Mouse (Mus musculus) heart, embryonic 16.5 days (tissue): ENCODE results near the gene Lrmda. TPM values are rescaled to one million over a fixed set of nuclear protein-coding genes. Genes with fewer than 3 reads are reported as not detected.

ENCODE experiments used
- ATAC-seq: fragments of 200-750 bp; cut with Nextera tagmentation; replicated peaks from 2 replicates; pipeline ENCODE4 v1.8.0; 2017; ENCODE audit warnings: moderate number of reproducible peaks; ENCODE audit not compliant: insufficient read depth, low FRiP score; ENCODE audit errors: extremely low read depth
- H3K27ac ChIP-seq: fragments of 300-500 bp; sonication (generic); 2 replicates; pipeline ENCODE4 v1.5.1; 2014; ENCODE audit warnings: mild to moderate bottlenecking, low read length, control low read depth, moderate library complexity
- H3K27me3 ChIP-seq: fragments of 300-500 bp; sonication (generic); 2 replicates; pipeline ENCODE4 v1.6.1; 2014; ENCODE audit warnings: low read length, mixed read lengths; ENCODE audit not compliant: control insufficient read depth, insufficient read depth
- H3K36me3 ChIP-seq: fragments of 300-500 bp; sonication (generic); 2 replicates; pipeline ENCODE4 v1.6.1; 2014; ENCODE audit not compliant: control insufficient read depth, insufficient read depth
- H3K4me1 ChIP-seq: fragments of 300-500 bp; sonication (generic); 2 replicates; pipeline ENCODE4 v1.6.1; 2014; ENCODE audit warnings: low read length, mixed read lengths; ENCODE audit not compliant: control insufficient read depth, insufficient read depth
- H3K4me2 ChIP-seq: fragments of 300-500 bp; sonication (generic); 2 replicates; pipeline ENCODE4 v1.6.1; 2014; ENCODE audit warnings: low read depth, mild to moderate bottlenecking, control low read depth, low read length
- H3K4me3 ChIP-seq: fragments of 300-500 bp; sonication (generic); 2 replicates; pipeline ENCODE4 v1.5.1; 2014; ENCODE audit warnings: mild to moderate bottlenecking, control low read depth, low read length
- H3K9ac ChIP-seq: fragments of 300-500 bp; sonication (generic); 2 replicates; pipeline ENCODE4 v1.6.1; 2014; ENCODE audit warnings: low read length, control low read depth
- H3K9me3 ChIP-seq: fragments of 300-500 bp; sonication (generic); replicated peaks from 2 replicates; pipeline ENCODE4 v1.6.1; 2016; ENCODE audit warnings: low read length; ENCODE audit not compliant: control insufficient read depth
- WGBS: fragments of 180-500 bp; shearing (Covaris S2); extraction: QIAGEN DNeasy Blood & Tissue Kit; methylation state at CpG from one replicate; pipeline ENCODE4 v1.1.7; 2014; 5-methylcytosine and 5-hydroxymethylcytosine counted together
- polyA plus RNA-seq: library from polyadenylated mRNA; unstranded; fragments of >200 nt; fragmentation: Nextera tagmentation; extraction: Ambion mirVana; gene quantifications from 2 replicates; pipeline ENCODE4 v1.2.1, GENCODE M21; 2015

The Lrmda gene
- polyA plus RNA-seq, 1 experiment from 2014 or later = 0.55 TPM

DNA sequence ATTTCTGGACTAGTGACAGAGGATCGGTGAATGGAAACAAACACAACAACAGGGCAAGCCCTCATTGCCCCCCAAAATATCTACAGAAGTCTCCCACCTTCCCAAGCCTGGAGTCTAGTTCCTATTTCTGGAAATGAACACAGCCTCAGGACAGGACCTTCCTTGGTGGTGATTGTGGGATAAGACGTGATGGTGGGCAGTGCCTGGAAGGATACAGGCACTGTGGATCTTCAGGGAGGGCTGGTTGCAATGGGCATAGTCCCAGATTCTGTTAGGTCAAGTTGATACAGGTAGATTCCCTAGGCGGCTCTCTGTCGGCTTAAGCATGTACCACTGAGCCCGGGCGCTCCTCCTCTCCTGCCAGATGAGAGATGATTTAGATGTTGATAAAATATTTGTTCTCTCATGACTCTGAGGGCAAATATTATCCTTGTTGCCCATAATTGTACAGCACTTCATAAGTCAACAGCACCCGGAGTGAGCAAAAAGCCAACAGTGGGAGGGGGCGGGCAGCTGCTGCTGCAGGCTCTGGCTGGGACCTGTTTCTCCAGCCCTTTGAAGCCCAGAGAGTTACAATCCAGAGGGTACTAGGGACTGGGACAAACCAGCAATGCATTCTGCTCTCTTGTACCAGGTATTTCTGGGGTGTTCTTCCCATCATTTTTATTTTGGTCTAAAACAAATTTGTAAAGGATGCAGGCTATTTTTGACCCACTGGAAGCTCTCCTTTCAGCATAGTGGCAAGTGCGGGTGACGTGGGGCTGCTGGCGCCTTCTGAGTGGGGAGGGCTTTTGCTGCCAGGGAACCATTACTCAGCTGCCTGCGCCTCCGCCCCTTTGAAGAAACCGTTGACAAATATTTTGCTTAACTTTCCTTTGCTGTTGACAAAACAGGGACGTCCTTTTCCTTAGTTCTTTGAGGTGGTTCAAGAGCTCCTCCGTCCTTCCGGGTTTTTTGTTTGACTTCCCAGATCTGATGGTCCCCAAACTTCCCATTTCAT is 630.8 kb downstream of the Lrmda start:
- peaks cover 18% of the 10 kb centered on the region for H3K4me1 ChIP-seq
- no peaks in the 10 kb centered on the region for H3K36me3 ChIP-seq
- H3K27me3 ChIP-seq = no peaks in the 10 kb centered on the region
- peak overlapping the region; percentile 8 for H3K4me3 ChIP-seq
- H3K4me2 ChIP-seq = peak overlapping the region; percentile 46
- ATAC-seq = no peak
- H3K27ac ChIP-seq = no peak overlapping the region
- WGBS = 28% methylated on average over 17 of the region's 17 CpGs
- H3K9me3 ChIP-seq = no peaks in the 10 kb centered on the region
- no peak overlapping the region for H3K9ac ChIP-seq

DNA sequence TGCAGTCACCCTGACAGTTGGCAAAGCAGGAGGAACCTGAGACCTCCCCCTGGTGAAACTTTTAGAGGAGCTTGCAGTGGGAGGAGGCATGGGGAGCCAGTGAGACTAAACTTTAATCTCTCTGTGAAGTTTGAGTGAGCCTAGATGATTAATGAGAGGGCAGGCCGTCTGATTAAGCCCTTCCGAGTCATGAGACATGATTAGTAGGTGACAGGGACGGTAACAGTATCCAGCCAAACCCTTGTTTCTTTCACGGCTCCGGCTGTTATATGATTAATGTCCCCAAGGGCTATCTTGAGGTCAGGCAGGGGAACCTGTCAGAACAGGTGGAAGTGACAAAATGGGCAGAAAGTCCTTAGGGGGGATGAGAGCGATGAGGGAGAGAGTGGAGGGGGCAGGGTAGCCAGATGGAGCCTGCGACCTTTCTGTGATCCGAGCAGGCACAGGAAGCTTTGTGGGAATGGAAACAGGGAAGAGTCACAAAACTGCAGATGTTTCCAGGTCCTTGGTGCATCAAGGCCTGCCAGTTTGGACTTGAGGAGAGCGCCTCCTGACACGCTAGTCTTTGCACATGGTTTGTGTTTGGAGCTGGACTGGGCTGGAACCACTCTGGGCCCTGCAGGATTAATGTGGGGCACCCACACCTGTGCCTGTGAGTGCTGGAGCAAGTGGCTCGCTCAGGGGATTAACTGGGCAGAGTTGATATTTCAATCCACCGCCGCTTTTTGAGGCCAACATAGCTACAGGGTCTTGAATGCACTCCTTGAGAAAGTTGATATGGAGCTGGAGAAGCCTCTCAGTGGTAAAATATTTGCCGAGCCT is 631.8 kb downstream of the Lrmda start:
- Histone ChIP-seq H3K36me3 (no peaks in the 10 kb centered on the region), H3K27ac (no peak overlapping the region), H3K9me3 (no peaks in the 10 kb centered on the region), H3K4me1 (peaks cover 18% of the 10 kb centered on the region), H3K4me3 (no peak overlapping the region), H3K9ac (no peak overlapping the region), H3K4me2 (peak overlapping the region; percentile 46), H3K27me3 (no peaks in the 10 kb centered on the region)
- WGBS = 42% methylated on average over 14 of the region's 14 CpGs
- ATAC-seq = peak; percentile 41; the same call in 1 of the 2 replicates

DNA sequence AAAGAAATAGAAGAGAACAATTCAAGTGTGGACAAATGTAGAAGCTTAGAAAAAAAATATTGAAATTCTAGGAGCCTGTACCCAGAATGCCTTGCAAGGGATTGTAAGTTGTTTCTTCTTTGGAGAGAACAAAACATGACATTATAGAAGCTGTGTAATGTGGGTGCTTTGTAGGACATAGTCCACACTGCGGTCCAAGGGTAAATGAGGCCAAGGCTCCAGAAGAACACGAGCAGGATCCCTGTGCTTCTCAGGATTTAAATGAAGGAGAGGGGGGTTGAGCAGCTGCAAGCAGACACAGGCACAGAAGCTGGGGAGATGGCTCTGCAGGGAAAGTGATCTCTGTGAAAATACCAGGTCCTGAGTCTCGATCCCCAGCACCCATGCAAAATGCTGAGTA is 643.0 kb downstream of the Lrmda start:
- no peak overlapping the region for H3K4me2 ChIP-seq
- H3K36me3 ChIP-seq = no peaks in the 10 kb centered on the region
- H3K27me3 ChIP-seq = peaks cover 2% of the 10 kb centered on the region; the same call in 1 of the 2 replicates
- no peak overlapping the region for H3K27ac ChIP-seq
- no peaks in the 10 kb centered on the region for H3K9me3 ChIP-seq
- H3K4me3 ChIP-seq = no peak overlapping the region
- WGBS = 65% methylated on average over 3 of the region's 3 CpGs
- ATAC-seq = no peak
- H3K4me1 ChIP-seq = peaks cover 4% of the 10 kb centered on the region; the same call in 1 of the 2 replicates
- H3K9ac ChIP-seq = no peak overlapping the region

DNA sequence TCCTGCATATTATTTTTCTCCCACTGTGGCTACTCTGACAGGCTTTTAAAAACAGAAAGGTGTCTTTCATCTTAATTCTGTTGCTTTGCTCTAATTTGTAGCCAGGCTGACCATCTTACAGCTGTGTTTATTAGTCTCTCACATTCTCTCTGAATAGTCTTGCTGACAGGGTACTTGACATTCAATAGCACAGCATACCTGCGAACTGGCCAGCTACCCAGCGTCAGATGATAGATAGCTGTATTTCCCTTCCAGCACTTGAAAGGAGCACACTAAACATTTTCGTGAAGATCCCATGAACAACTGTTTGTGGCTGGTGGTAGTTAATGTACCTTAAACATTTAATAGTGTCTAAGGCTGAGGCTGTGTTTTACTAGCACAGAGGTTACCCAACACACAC is 646.9 kb downstream of the Lrmda start:
- no peak overlapping the region for H3K4me3 ChIP-seq
- H3K27me3 ChIP-seq = 0 out of 2 replicates have a peak, but pooled peaks cover 2% of the 10 kb centered on the region
- 0 out of 2 replicates have a peak, but pooled peaks have one; percentile 65 for ATAC-seq
- 35% methylated on average over 3 of the region's 3 CpGs for WGBS
- H3K4me2 ChIP-seq = no peak overlapping the region
- H3K9me3 ChIP-seq = no peaks in the 10 kb centered on the region
- H3K36me3 ChIP-seq = no peaks in the 10 kb centered on the region
- H3K4me1 ChIP-seq = peaks cover 4% of the 10 kb centered on the region; the same call in 1 of the 2 replicates
- H3K27ac ChIP-seq = no peak overlapping the region
- H3K9ac ChIP-seq = no peak overlapping the region

DNA sequence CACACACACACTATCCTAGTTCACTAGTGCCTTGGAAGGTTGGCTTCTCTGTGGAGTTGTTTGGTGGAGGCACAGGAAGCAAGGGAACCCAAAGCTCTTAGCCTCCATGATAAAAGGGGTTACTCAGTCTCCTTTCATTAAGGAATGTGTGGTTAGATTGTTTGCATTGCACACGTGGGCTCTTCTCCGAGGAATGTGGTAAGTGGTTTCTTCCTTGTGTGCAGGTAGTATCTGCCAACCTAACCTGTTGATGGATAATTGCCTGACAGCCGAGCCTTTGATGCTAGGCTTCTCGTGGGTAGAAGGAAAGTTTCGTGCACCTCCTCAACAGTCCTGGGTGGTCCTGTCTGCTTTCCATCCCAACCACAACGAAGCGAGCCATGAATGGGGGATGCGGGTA is 648.8 kb downstream of the Lrmda start:
- H3K27me3 ChIP-seq = 0 out of 2 replicates have a peak, but pooled peaks cover 2% of the 10 kb centered on the region

DNA sequence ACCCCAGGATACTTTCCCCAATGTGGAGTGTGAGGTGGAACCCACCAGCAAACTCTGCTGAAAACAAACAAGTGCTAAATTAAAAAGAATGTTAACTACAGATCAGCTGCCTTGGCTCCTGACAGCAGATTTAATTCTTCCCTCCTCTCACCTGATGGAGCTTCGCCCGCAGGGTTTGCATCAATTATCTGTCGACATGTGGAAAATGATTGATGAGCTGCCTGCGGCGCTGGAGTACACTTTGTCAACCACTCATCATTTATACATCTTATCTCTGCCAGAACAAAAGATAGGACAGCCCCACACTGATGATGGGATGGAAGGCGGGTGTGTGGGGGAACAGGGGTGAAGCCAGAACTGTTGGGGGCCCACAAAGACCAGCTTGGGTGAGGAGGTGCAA is 649.2 kb downstream of the Lrmda start:
- 0 out of 2 replicates have a peak, but pooled peaks cover 2% of the 10 kb centered on the region for H3K27me3 ChIP-seq
- no peaks in the 10 kb centered on the region for H3K9me3 ChIP-seq
- no peak overlapping the region for H3K27ac ChIP-seq
- peaks cover 4% of the 10 kb centered on the region; the same call in 1 of the 2 replicates for H3K4me1 ChIP-seq
- H3K4me2 ChIP-seq = no peak overlapping the region
- WGBS = 28% methylated on average over 6 of the region's 6 CpGs
- no peak for ATAC-seq
- H3K36me3 ChIP-seq = no peaks in the 10 kb centered on the region
- no peak overlapping the region for H3K4me3 ChIP-seq
- H3K9ac ChIP-seq = no peak overlapping the region

More for the DNA sequence above, 648.8 kb downstream of the Lrmda start:
- Histone ChIP-seq H3K9ac (no peak overlapping the region), H3K4me3 (no peak overlapping the region), H3K4me1 (peaks cover 4% of the 10 kb centered on the region; the same call in 1 of the 2 replicates), H3K36me3 (no peaks in the 10 kb centered on the region), H3K4me2 (no peak overlapping the region), H3K9me3 (no peaks in the 10 kb centered on the region), H3K27ac (no peak overlapping the region)
- WGBS = 32% methylated on average over 8 of the region's 8 CpGs
- no peak for ATAC-seq

DNA sequence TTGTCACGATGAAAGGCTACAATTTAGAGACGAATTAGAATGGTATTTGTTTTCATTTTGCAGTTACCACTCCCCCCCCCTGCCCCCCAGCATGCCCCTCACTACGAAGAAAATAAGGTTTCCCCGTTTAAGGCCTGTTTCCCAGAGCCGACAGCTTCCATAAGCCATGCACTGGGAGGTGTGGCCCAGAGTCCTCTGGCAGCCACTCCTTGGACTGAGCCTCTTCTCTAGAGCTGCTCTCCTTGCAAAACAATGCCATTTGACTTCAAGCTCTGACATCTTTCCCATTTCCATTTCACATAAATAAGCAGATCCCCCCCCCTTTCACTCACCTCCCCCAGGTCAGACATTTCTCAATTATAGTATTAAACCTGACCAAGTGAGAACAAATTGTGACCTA is 654.1 kb downstream of the Lrmda start:
- Histone ChIP-seq H3K4me2 (no peak overlapping the region), H3K27me3 (no peaks in the 10 kb centered on the region), H3K4me3 (no peak overlapping the region), H3K27ac (no peak overlapping the region), H3K9ac (no peak overlapping the region), H3K9me3 (no peaks in the 10 kb centered on the region), H3K4me1 (no peaks in the 10 kb centered on the region), H3K36me3 (no peaks in the 10 kb centered on the region)
- ATAC-seq = no peak
- 56% methylated on average over 5 of the region's 5 CpGs for WGBS

DNA sequence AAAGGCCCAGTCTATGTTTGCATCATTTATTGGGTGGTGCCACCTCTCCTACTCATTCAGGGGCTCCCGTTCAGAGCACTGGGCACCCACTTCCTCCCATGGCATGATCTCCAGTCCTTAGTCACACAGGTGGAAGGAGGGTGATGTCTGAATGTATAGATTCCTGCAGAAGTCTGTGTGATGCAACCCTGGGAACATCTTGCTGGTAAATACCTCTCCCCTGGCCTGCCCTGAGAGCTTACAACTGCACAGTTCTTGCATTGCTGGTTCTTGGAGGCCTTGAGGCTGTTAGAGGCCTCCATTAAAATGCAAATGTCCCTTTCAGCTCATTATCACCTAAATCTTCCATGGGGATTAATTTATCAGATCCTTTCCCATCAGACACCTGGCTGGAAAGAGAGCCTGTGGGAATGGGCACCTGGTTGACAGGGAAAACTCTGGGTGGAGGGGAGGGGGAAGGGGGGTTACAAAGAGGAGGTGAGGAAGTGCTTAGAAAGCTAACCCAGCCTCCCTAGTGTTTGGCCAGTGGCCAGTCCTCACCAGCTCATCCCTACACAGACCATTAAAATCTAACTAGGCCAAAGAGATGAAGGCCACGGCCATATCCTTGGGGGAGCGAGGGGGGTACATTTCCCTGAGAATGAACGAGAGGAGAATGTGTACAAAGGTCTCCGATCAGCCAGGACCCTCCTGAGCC is 659.6 kb downstream of the Lrmda start:
- WGBS = 76% methylated on average over 5 of the region's 5 CpGs
- ATAC-seq = no peak
- no peak overlapping the region for H3K9ac ChIP-seq
- no peaks in the 10 kb centered on the region; the same call in 1 of the 2 replicates for H3K9me3 ChIP-seq
- H3K27ac ChIP-seq = no peak overlapping the region
- no peaks in the 10 kb centered on the region for H3K27me3 ChIP-seq
- no peak overlapping the region for H3K4me2 ChIP-seq
- H3K4me1 ChIP-seq = no peaks in the 10 kb centered on the region
- no peaks in the 10 kb centered on the region for H3K36me3 ChIP-seq
- no peak overlapping the region for H3K4me3 ChIP-seq
